Mouse (Mus musculus) small intestine, adult 2 months (tissue): ENCODE measurements around the gene BC048403. TPM values are rescaled to one million over a fixed set of nuclear protein-coding genes. Genes with fewer than 3 reads are reported as not detected.

Source experiments
- H3K27ac ChIP-seq: fragments of 200-500 bp; 2 replicates; pipeline ENCODE4 v1.5.1; 2012; ENCODE audit warnings: low read depth, low read length, control low read depth, inconsistent platforms; ENCODE audit not compliant: insufficient read depth
- H3K27me3 ChIP-seq: fragments of 200-500 bp; 2 replicates; pipeline ENCODE4 v1.6.1; 2012; ENCODE audit warnings: mild to moderate bottlenecking, moderate library complexity, low read length, inconsistent platforms; ENCODE audit not compliant: control insufficient read depth, insufficient read depth
- H3K36me3 ChIP-seq: fragments of 200-500 bp; 2 replicates; pipeline ENCODE4 v1.6.1; 2012; ENCODE audit warnings: mild to moderate bottlenecking, low read length, control low read depth, inconsistent platforms; ENCODE audit not compliant: control insufficient read depth, insufficient read depth
- H3K4me1 ChIP-seq: fragments of 200-500 bp; 2 replicates; pipeline ENCODE4 v1.6.1; 2012; ENCODE audit warnings: low read length, inconsistent platforms, mixed read lengths; ENCODE audit not compliant: control insufficient read depth, insufficient read depth, insufficient read length
- H3K4me3 ChIP-seq: fragments of 200-500 bp; 2 replicates; pipeline ENCODE4 v1.5.1; 2012; ENCODE audit warnings: low read depth, mild to moderate bottlenecking, control low read depth, inconsistent platforms, low read length, moderate library complexity
- CTCF ChIP-seq: fragments of 200-500 bp; IDR thresholded peaks from 2 replicates; pipeline ENCODE4 v1.5.1; 2012; ENCODE audit warnings: low read depth, mild to moderate bottlenecking, control low read depth, inconsistent platforms, low read length, moderate library complexity, mixed read lengths; ENCODE audit not compliant: insufficient replicate concordance, insufficient read length; ENCODE audit errors: extremely low read depth
- POLR2A ChIP-seq: fragments of 200-500 bp; IDR thresholded peaks from 2 replicates; pipeline ENCODE4 v1.6.1; 2012; ENCODE audit warnings: low read depth, mild to moderate bottlenecking, control low read depth, inconsistent platforms, low read length, moderate library complexity
- WGBS: fragments of 180-500 bp; shearing (Covaris S2); methylation state at CpG from one replicate; pipeline ENCODE4 v1.1.7; 2018; 5-methylcytosine and 5-hydroxymethylcytosine counted together
- polyA plus RNA-seq: library from polyadenylated mRNA; depleted of rRNA; stranded (reverse); fragments of >200 nt; gene quantifications from 2 replicates; pipeline ENCODE4 v1.2.3, GENCODE M21; 2012; rRNA removed

Gene BC048403
- polyA plus RNA-seq, 1 experiment = 2.0 TPM

DNA sequence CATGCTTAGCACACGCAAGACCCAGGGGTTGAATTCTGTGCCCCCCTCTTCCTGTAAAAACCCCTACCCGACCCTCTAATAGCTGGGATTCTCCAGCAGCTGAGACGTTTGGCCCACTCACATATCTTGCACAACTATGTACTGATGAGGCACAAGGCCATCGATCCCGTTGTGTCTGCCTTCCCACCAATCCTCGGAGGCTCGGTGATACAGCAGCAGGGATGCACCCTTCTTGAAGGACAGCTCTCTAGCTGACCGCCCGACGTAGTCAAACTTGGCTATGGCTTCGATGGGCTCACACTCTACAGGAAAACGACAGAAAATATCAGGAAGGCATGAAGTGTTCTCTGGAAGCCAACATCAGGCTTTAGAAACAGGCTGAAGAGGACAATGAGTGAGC, 54.7 kb downstream of the BC048403 start:
- no peak overlapping the region for H3K27ac ChIP-seq
- 95% methylated on average over 12 of the region's 12 CpGs for WGBS
- TF ChIP-seq CTCF = no peak
- no peak for TF ChIP-seq POLR2A
- no peak overlapping the region for H3K4me3 ChIP-seq
- no peaks in the 10 kb centered on the region for H3K36me3 ChIP-seq
- no peaks in the 10 kb centered on the region for H3K27me3 ChIP-seq
- H3K4me1 ChIP-seq = peaks cover 4% of the 10 kb centered on the region; the same call in 1 of the 2 replicates

DNA sequence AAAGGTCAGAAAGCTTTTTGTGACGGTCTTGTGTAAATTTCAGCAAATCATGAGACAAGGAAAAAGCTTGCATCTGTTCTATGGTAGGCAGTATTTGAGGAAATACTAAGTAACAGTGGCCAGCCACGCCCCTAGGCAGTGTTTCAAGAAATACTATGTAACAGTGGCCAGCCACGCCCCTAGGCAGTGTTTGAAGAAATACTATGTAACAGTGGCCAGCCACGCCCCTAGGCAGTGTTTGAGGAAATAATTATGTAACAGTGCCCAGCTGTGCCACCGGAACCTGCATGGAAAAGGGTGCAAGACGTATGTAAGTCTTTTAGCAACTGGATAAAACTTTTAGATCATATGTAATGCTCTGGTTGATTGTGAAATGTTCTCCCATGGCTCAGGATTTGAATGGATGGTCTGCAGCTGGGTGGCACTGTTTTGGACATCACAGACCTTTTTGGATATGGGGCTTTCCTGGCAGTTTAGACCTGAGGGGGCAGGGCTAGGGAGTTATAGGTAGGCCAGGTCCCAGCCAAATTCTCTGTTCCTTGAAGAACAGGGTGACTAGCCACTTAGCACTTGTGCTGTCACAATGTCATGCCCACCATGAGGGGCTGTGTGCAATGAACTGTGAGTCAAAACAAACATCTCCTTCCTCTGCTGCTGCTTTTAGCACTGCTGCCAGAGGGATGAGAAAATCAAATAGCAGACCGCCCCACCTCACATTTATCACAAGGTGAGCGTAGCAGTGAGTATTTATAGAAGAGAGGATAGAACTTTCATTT, 56.5 kb downstream of the BC048403 start:
- H3K4me3 ChIP-seq = no peak overlapping the region
- WGBS = 19% methylated on average over 8 of the region's 8 CpGs
- TF ChIP-seq CTCF (no peak), POLR2A (no peak)
- no peak overlapping the region for H3K27ac ChIP-seq
- no peaks in the 10 kb centered on the region for H3K27me3 ChIP-seq
- no peaks in the 10 kb centered on the region for H3K36me3 ChIP-seq
- peaks cover 4% of the 10 kb centered on the region; the same call in 1 of the 2 replicates for H3K4me1 ChIP-seq

DNA sequence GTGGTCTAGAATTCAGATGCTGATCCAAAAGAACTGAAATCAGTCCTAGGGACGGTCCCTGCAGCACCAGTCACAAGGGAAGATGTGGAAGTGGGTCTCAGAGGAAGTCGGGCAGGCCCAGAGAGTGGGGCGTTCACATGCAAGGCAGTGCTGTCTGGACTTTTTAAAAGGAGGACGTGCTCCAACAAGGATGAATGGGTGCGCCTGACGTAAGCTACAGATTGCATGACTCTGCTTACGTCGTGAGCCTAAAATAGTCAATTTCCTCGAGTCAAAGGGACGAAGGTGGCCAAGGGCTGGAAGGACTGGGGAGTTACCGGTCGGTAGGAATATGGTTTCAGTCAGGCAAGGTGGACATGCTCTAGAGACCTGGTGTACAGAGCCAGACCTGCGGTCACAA, 60.3 kb downstream of the BC048403 start:
- WGBS = 89% methylated on average over 13 of the region's 13 CpGs
- Histone ChIP-seq H3K27ac (no peak overlapping the region), H3K4me1 (peaks cover 4% of the 10 kb centered on the region; the same call in 1 of the 2 replicates), H3K27me3 (no peaks in the 10 kb centered on the region), H3K4me3 (no peak overlapping the region), H3K36me3 (no peaks in the 10 kb centered on the region)
- TF ChIP-seq CTCF (no peak), POLR2A (no peak)

Other genes starting within 250 kb of the BC048403 start
- gene Tbk1, start 153.2 kb upstream of the BC048403 start, polyA plus RNA-seq = 4.1 and 10.2 TPM in 2 replicates
- 34.9 and 35.3 TPM in 2 replicates for gene Xpot, start 113.6 kb upstream of the BC048403 start, polyA plus RNA-seq
- gene D930020B18Rik, start 98.3 kb upstream of the BC048403 start, polyA plus RNA-seq = 0.23 and 0.62 TPM in 2 replicates